Mouse (Mus musculus) megakaryocyte, embryonic 14.5 days (primary cell): ENCODE results near the gene Tstd2.

ENCODE experiments used
- FLI1 ChIP-seq: IDR thresholded peaks from 2 replicates; pipeline ENCODE4 v1.6.1; 2012; ENCODE audit warnings: low read length, inconsistent platforms, mixed read lengths
- GATA1 ChIP-seq: IDR thresholded peaks from 3 replicates; pipeline ENCODE4 v1.6.1; 2012; ENCODE audit warnings: mixed read lengths, low read length, inconsistent platforms, borderline replicate concordance

GRCm38 (mm10) chr4:46131791-46132190 lies 6.7 kb downstream of the Tstd2 start:
- no peak for TF ChIP-seq GATA1
- TF ChIP-seq FLI1: no peak
